Mouse (Mus musculus): Measurements from ENCODE around the gene Dclk1. TPM values are rescaled to one million over a fixed set of nuclear protein-coding genes. Genes with fewer than 3 reads are reported as not detected.

Gene Dclk1
- polyA plus RNA-seq, 1 experiment: 319 TPM

DNA sequence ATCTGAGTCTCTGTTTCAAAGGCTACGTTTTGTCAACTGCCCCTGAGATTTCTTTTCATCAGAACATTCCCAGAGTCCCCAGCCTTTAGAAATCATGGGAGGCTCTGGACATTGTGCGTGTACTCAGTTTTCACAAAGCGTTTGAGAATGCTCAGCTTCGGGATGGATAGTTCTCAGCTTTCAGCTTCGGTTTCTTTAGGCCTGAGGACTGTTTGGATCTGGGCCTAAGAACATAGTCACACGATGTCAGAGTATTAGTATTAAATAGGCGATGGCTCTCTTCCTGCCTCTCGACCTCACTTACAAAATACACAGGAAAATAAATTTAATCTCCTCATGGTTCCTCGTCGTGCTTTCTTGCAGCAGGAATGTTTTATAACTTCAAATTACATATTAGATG lies 327.4 kb downstream of the Dclk1 start:
- no peak for DNase-seq (ENCODE audit: extremely low spot score in 1 of 2, low spot score in 1 of 2)

DNA sequence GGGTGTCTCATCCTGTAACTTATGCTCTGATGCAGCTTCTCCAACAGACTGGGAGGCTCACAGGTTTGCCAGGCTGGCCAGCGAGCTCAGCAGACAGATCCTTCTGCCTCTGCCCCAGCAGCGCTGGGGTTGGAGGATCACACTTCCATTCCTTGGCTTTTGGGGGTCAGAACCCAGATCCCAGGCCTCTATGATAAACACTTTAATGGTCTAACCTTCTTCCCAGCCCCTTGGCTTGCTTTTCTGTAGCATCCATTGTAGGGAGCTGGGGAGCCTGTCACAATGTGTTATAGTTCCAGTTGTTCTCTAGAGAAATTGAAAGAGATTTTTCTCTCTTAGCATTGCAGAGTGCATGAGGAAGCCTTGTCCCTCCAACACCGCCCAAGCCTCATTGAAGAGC lies 328.9 kb downstream of the Dclk1 start:
- no peak for DNase-seq (ENCODE audit: extremely low spot score in 1 of 2, low spot score in 1 of 2)

DNA sequence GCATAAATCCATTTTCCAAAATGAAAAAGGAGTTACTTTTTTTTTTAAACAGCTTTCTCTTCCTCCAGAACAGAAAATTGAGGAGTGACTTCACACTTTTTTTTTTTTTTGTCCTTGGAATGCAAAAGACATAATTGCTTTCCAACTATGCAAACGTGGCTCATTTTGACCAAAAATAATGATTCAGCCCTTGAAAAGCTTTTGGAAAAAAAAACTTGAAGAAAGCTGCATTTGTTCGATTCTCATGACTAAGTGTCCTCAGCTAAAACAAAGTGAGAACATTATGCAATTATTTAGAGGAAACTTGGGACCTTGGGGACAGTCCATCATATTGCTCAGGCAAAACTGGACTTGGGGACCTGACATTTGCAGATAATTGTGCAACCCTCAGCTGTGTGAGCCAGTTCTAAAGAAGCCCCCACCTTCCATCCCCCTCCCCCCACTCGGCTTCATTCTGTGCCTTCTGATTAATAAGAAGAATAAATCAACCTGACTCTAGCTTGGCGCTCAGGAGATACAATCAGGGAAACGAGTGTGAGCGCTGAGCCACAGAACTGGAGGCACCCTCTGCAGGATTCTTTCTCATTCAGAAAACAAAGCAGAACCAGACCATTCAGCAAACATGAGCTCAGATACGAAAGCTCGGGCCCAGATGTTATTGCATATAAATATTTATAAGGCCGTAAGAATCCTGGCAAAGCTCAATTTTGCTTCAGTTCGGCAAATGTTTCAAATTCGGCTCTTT lies 329.6 kb downstream of the Dclk1 start:
- DNase-seq (ENCODE audit: extremely low spot score in 1 of 2, low spot score in 1 of 2): peak in 1 of 2 experiments; percentile 61

DNA sequence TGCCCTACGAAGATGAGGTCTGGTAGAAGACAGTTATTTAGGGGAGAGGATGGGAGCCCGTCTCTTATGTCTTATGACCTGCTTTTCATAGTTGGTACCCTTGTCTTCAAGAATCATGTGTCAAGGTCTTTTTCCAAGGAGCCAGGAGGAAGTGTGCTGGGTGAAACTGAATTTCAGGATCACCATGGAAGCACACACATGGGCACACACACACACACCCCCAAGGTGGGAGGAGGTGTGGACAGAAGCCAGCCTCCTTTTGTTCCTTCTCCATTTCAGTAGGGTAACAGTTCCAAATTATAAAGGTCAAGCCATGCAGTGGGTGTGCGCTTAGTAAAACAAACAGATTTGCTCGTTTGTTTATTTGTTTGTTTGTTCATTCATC lies 330.1 kb downstream of the Dclk1 start:
- peak in 1 of 2 experiments; percentile 44 for DNase-seq (ENCODE audit: extremely low spot score in 1 of 2, low spot score in 1 of 2)

DNA sequence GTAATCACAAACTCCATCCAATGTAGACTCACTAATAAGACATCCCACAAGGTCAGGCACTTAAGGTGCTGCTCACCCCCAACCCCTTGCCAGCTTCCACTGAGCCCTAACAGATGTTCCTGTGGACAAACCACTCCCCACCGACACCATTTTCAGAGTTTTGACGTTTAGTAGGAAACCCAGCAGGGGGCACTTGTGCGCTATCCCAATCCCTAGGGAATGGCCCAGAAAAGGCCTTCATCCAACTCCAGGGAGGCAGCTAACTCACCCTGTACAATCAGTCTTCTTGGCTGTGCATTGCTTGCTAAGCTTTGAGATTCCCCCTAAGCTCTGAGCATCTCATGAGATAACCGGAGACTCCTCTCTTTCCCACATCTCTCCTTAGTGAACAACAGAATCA lies 331.8 kb downstream of the Dclk1 start:
- DNase-seq (ENCODE audit: extremely low spot score in 1 of 2, low spot score in 1 of 2): peak in 1 of 2 experiments; percentile 76

DNA sequence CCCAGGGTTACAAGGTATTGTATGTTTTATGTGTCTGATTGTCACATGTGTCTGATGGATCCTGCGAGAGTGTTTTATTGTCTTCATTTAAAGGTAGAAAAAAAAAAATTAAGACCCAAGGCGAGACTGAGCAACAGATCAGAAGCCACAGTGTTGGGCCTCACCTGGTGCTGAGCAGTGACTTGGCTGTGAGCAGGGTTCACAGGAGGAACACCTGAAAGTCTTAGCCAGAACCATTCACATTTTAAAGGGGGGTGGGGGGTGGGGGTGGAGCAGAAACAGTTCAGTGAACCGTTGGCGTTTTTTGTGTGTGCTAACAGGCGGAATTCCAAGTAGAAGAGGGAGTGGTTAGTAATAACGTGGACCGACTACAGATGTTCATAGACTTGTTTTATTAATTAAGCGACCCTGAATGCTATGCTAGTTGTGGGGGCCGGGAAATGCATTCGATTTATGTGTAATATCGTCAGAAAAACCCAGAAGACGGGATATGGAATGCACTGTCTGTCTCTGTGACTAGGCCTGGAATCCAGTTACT lies 345.3 kb downstream of the Dclk1 start:
- no peak for DNase-seq (ENCODE audit: extremely low spot score in 1 of 2, low spot score in 1 of 2)

DNA sequence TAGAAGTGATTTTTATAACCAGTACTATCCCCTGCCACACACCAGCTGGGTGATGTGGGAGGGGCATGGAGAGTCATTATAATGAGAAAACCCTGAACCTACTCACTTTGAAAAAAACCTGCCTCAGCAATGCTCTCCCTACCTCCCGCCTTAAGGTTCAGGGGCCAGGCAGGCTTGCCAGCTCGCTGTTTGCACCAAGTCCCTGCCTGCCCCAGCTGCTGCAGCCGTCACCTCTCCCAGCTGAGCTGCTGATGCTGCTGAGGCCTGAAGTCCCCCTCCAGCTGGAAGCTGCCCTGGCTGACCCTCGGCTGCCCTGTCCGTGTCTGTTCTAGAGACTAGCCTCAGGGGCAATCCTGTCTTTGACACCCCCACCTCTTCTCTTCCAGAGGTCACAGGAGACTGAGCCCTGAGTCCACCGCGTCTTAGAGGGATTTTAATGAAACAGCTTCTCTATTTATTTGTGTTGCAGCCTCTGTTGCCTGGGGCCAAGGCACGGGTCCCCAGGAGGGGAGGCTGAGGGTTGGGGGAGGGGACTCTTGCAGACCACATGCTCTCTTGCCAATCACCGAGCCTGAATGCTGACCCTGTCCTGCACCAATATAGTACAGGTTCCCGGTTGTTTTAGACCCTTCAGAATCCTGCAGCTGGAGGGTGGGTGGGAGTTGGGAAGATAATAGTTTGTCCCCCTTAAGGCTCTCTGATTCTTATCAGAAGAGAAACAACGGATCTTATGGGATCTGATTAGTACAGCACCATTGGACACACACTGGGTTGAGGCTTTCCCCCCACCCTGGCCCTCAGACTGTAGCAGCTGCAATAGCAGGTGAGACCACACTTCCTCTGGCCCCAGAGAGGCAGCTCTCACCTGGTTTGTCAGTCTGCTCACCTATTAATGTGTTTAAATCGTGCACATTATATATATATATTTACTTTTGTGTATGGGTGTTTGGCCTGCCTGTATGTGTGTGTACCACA lies 346.1 kb downstream of the Dclk1 start:
- DNase-seq (ENCODE audit: extremely low spot score in 1 of 2, low spot score in 1 of 2): no peak

Other genes with a start within 250 kb of the Dclk1 start
- gene Ccna1, start 186.9 kb upstream of the Dclk1 start, polyA plus RNA-seq (2012; rRNA removed): 1.2 and 1.4 TPM in 2 replicates
- gene Spg20, start 130.3 kb upstream of the Dclk1 start, polyA plus RNA-seq (2012; rRNA removed): 20.1 and 20.2 TPM in 2 replicates
- gene Ccdc169, start 105.0 kb upstream of the Dclk1 start, polyA plus RNA-seq (2012; rRNA removed): 0.44 and 0.54 TPM in 2 replicates
- 0.04 TPM in 1 of 2 replicates, not detected in the other for gene Sohlh2, start 60.3 kb upstream of the Dclk1 start, polyA plus RNA-seq (2012; rRNA removed)
- gene Gm21954, start 229.8 kb downstream of the Dclk1 start, polyA plus RNA-seq (2012; rRNA removed): not detected in 2 replicates

Measured in frontal cortex, adult 2 months (tissue).